Mouse (Mus musculus) midbrain, embryonic 11.5 days (tissue): ENCODE measurements around the gene Dpp4. TPM values are rescaled to one million over a fixed set of nuclear protein-coding genes. Genes with fewer than 3 reads are reported as not detected.

Source experiments
- ATAC-seq: fragments of 200-750 bp; cut with Nextera tagmentation; 2 replicates; pipeline ENCODE4 v1.8.0; 2017; ENCODE audit warnings: moderate TSS enrichment, moderate library complexity; ENCODE audit not compliant: low FRiP score
- DNase-seq: peaks from one replicate; pipeline ENCODE4 v3.0.0; 2015; ENCODE audit warnings: low spot score; ENCODE audit errors: missing footprints
- H3K27ac ChIP-seq: fragments of 300-500 bp; sonication (generic); 2 replicates; pipeline ENCODE4 v1.5.1; 2014; ENCODE audit warnings: low read depth, low read length
- H3K27me3 ChIP-seq: fragments of 300-500 bp; sonication (generic); 2 replicates; pipeline ENCODE4 v1.6.1; 2014; ENCODE audit warnings: mild to moderate bottlenecking, low read length, moderate library complexity, mixed read lengths; ENCODE audit not compliant: control insufficient read depth, insufficient read depth
- H3K36me3 ChIP-seq: fragments of 300-500 bp; sonication (generic); 2 replicates; pipeline ENCODE4 v1.6.1; 2014; ENCODE audit warnings: mild to moderate bottlenecking, low read length, moderate library complexity, mixed read lengths; ENCODE audit not compliant: control insufficient read depth, insufficient read depth
- H3K4me1 ChIP-seq: fragments of 300-500 bp; sonication (generic); 2 replicates; pipeline ENCODE4 v1.6.1; 2014; ENCODE audit warnings: low read length; ENCODE audit not compliant: control insufficient read depth, insufficient read depth
- H3K4me2 ChIP-seq: fragments of 300-500 bp; sonication (generic); 2 replicates; pipeline ENCODE4 v1.6.1; 2014; ENCODE audit warnings: mild to moderate bottlenecking, moderate library complexity
- H3K4me3 ChIP-seq: fragments of 300-500 bp; sonication (generic); 2 replicates; pipeline ENCODE4 v1.5.1; 2014; ENCODE audit warnings: low read depth, low read length
- H3K9ac ChIP-seq: fragments of 300-500 bp; sonication (generic); 2 replicates; pipeline ENCODE4 v1.6.1; 2014; ENCODE audit warnings: low read length
- H3K9me3 ChIP-seq: fragments of 300-500 bp; sonication (generic); 2 replicates; pipeline ENCODE4 v1.6.1; 2016; ENCODE audit warnings: low read length; ENCODE audit not compliant: control insufficient read depth
- WGBS: fragments of 180-500 bp; shearing (Covaris S2); extraction: QIAGEN DNeasy Blood & Tissue Kit; methylation state at CpG from one replicate; pipeline ENCODE4 v1.1.7; 2014; 5-methylcytosine and 5-hydroxymethylcytosine counted together
- polyA plus RNA-seq: library from polyadenylated mRNA; unstranded; fragments of >200 nt; fragmentation: Nextera tagmentation; extraction: Ambion mirVana; gene quantifications from 2 replicates; pipeline ENCODE4 v1.2.1, GENCODE M21; 2014

Gene Dpp4
- polyA plus RNA-seq, 1 experiment from 2014 or later: 1.2 TPM

DNA sequence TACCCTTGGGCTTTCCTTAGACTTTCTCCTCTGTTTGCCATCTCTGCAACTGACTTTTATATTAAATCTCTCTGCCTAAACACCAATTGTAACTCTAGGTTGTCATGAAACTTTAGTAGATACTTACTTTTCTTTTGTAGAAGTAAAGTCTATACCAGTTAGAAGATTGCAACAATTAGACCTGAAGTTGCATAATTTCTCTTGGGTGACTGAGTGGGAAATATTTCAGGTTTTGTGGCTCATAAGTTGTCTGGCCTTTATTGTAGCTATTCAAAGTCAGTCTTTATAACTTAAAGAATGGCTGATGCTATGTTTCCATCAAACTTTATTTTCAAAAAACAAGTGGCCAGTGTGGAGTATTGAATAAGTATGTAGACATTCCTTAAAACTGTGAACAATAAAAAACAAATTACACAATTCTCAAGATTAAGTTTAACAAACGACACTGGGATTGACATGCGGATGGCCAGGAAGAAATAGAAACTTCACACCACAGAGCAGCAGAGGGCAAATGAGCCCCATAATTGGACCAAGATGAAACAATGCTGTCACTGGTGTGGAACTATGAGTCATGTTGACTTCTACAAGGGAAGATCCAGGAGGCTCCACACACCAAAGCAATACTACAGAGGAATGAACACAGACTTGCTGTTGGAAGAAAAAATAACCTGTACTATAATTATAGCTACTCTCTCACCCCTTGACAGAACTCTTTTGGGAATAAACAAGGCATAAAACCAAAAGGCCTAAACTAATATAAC is 13.7 kb downstream of the Dpp4 start:
- Histone ChIP-seq H3K4me2 (no peak overlapping the region), H3K27ac (no peak overlapping the region), H3K27me3 (no peaks in the 10 kb centered on the region), H3K4me1 (no peaks in the 10 kb centered on the region), H3K9me3 (no peaks in the 10 kb centered on the region), H3K4me3 (no peak overlapping the region), H3K9ac (no peak overlapping the region), H3K36me3 (no peaks in the 10 kb centered on the region)
- DNase-seq (no peak), ATAC-seq (no peak)
- WGBS: 88% methylated on average over 2 of the region's 2 CpGs

DNA sequence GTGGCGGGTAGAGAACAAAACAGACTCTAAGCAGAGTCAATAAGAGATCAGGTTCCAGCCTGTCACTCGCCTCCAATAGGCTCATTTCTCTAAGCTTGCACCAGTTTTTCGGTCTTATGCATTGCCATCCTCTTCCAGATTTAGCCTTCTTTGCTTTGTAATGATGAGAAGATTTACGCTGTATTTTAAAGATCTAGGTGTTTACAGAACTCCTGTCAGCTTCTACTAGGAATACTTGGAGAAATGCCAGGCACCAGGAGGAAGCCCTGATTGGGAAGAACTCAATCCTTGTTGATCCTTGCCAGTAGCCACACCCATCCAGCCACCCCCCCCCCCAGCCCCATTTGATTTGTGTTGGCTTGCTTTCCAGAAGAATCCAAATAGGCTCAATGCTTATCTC is 14.4 kb downstream of the Dpp4 start:
- no peak overlapping the region for H3K9ac ChIP-seq

DNA sequence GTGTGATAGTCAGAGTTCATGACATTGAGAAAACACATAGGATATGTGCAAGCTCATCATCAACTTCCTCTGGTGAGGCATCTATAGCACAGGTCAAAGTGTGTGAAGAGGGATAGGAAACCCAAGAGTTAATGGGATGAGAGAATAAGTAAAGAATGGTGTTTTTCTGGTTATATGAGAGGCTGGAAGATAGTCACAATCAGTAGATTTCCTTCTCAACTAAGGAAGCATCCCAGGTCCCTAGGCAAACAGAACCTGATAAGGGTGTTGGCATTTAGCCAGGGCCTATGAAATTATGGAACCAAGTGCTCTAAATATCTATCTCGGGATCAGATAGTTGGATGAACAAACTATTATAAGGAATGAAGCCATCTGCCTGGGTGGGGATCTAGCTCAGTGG is 15.2 kb downstream of the Dpp4 start:
- DNase-seq (no peak), ATAC-seq (no peak)
- H3K9me3 ChIP-seq: no peaks in the 10 kb centered on the region
- 85% methylated on average over 1 of the region's 1 CpGs for WGBS
- no peaks in the 10 kb centered on the region for H3K27me3 ChIP-seq
- H3K27ac ChIP-seq: no peak overlapping the region
- H3K9ac ChIP-seq: no peak overlapping the region
- H3K4me2 ChIP-seq: no peak overlapping the region
- no peak overlapping the region for H3K4me3 ChIP-seq
- no peaks in the 10 kb centered on the region for H3K36me3 ChIP-seq
- H3K4me1 ChIP-seq: no peaks in the 10 kb centered on the region

More for the DNA sequence above, 14.4 kb downstream of the Dpp4 start:
- Histone ChIP-seq H3K9me3 (no peaks in the 10 kb centered on the region), H3K4me1 (no peaks in the 10 kb centered on the region), H3K27ac (no peak overlapping the region), H3K36me3 (no peaks in the 10 kb centered on the region), H3K4me3 (no peak overlapping the region), H3K27me3 (no peaks in the 10 kb centered on the region), H3K4me2 (no peak overlapping the region)
- no peak for ATAC-seq
- no peak for DNase-seq
- WGBS: 89% methylated on average over 4 of the region's 4 CpGs

DNA sequence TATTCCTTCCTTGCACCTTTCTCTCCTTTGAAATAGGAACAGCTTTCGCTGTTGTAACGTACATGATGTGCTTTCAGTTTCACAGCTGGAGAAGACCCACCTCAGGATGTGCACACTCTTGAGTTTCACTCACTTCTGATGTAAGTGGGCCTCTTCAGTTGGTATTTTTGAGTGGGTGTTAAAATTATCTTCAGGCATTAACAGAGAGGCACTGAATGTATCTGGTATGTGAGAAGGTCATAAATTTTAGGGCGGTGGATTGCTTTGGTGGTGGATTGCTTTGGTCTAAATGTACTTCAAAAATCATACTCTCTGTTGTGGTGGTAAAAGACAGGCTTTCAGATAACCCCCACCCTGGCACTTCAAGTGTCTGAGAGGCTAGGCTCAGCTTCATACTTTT is 17.2 kb downstream of the Dpp4 start:
- DNase-seq (no peak), ATAC-seq (no peak)
- no peaks in the 10 kb centered on the region for H3K36me3 ChIP-seq
- 86% methylated on average over 3 of the region's 3 CpGs for WGBS
- H3K9ac ChIP-seq: no peak overlapping the region
- no peak overlapping the region for H3K4me3 ChIP-seq
- H3K27ac ChIP-seq: no peak overlapping the region
- no peaks in the 10 kb centered on the region for H3K27me3 ChIP-seq
- H3K4me2 ChIP-seq: no peak overlapping the region
- H3K4me1 ChIP-seq: no peaks in the 10 kb centered on the region
- no peaks in the 10 kb centered on the region for H3K9me3 ChIP-seq

DNA sequence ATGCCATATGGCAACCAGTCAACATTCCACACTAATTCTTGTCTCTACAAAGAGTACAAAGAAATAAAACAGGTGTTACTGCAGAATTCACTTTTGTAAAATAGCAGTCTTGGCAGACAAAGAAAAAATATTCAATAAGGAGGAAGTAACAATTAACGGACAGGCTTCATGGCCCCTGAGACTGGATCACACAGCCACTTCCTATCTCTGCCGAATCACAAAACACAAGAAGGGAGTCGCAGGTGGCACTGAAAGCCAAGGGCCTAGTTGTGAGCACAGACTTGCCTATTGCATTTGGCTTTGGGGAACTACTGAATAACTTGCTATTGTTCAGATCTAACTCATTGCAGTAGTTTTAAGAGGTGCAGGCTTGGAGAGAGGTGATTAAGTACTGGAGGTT is 19.9 kb downstream of the Dpp4 start:
- Histone ChIP-seq H3K27ac (no peak overlapping the region), H3K4me2 (no peak overlapping the region), H3K36me3 (no peaks in the 10 kb centered on the region), H3K9ac (no peak overlapping the region), H3K9me3 (no peaks in the 10 kb centered on the region), H3K4me3 (no peak overlapping the region), H3K27me3 (no peaks in the 10 kb centered on the region), H3K4me1 (no peaks in the 10 kb centered on the region)
- WGBS: 91% methylated on average over 3 of the region's 3 CpGs
- DNase-seq (no peak), ATAC-seq (no peak)

DNA sequence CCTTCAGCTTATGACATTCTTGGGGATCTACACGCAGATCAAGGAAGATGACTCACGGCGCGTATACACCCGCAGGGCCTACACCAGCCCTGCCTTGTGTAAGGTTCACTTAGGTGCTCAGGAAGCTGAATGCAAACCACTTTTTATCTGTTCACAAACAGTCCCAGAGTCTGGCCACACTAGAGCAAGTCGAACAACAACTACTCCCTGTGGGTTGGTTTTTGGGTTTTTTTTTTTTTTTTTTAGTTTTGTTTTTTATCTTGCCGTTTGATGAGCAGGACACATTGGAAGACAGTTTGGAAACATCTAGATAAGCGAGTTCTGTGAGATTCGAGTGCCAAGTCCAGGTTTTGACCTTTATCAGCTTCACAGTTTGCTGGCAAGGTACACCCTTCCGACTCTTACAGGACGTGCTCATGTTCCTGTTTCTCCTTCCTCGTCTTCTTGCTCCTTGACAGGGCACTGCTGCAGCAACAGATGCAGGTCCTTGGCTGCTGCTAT is 21.0 kb downstream of the Dpp4 start:
- DNase-seq (no peak), ATAC-seq (no peak)
- Histone ChIP-seq H3K9ac (no peak overlapping the region), H3K27ac (no peak overlapping the region), H3K9me3 (no peaks in the 10 kb centered on the region), H3K4me1 (no peaks in the 10 kb centered on the region), H3K27me3 (no peaks in the 10 kb centered on the region), H3K4me3 (no peak overlapping the region), H3K4me2 (no peak overlapping the region), H3K36me3 (no peaks in the 10 kb centered on the region)
- 89% methylated on average over 12 of the region's 12 CpGs for WGBS

DNA sequence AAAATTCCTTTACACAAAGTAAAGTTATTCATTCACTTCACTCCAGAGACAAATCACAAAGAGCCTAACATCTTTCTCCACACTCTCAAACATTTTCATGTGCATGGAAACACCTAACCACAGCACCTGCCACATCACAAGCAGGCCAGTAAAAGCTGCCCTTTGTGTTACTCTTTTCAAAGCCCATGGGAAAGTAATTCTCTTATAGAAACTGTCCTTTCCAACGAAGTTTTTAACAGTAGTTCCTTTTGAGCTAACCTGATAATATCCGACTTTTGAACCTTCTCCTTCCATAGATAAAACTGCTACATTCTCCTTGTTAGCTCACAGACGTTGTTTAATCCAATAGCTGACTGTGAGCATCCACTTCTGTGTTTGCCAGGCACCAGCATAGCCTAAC is 21.7 kb downstream of the Dpp4 start:
- DNase-seq: no peak
- WGBS: 75% methylated on average over 3 of the region's 3 CpGs
- Histone ChIP-seq H3K9ac (no peak overlapping the region), H3K36me3 (no peaks in the 10 kb centered on the region), H3K27me3 (no peaks in the 10 kb centered on the region), H3K4me3 (no peak overlapping the region), H3K4me2 (no peak overlapping the region), H3K4me1 (no peaks in the 10 kb centered on the region), H3K9me3 (no peaks in the 10 kb centered on the region), H3K27ac (no peak overlapping the region)
- no peak for ATAC-seq

DNA sequence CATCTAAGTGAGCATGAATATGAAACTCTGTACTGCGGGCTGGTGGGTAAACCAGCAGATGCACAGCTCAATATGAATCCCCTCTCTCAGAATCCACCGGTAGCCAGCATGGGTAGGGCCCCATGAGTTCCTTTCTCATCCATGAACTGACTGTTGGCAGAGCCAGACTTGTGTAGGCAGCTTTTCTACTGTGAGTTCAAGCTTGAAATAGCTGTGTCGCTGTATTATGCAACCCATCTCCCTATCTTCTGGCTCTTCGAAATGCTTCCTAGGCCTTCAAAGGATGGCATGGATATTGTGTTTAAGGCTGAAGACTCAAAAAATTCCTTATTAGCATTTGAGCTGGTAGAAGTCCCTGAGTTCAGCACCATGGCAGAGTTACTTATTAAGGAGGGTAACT is 23.2 kb downstream of the Dpp4 start:
- H3K4me3 ChIP-seq: no peak overlapping the region
- H3K4me2 ChIP-seq: no peak overlapping the region
- WGBS: 90% methylated on average over 4 of the region's 4 CpGs
- no peak for DNase-seq
- H3K9ac ChIP-seq: no peak overlapping the region
- no peaks in the 10 kb centered on the region for H3K9me3 ChIP-seq
- H3K27me3 ChIP-seq: no peaks in the 10 kb centered on the region
- no peaks in the 10 kb centered on the region for H3K4me1 ChIP-seq
- H3K27ac ChIP-seq: no peak overlapping the region
- no peaks in the 10 kb centered on the region for H3K36me3 ChIP-seq
- ATAC-seq: no peak

DNA sequence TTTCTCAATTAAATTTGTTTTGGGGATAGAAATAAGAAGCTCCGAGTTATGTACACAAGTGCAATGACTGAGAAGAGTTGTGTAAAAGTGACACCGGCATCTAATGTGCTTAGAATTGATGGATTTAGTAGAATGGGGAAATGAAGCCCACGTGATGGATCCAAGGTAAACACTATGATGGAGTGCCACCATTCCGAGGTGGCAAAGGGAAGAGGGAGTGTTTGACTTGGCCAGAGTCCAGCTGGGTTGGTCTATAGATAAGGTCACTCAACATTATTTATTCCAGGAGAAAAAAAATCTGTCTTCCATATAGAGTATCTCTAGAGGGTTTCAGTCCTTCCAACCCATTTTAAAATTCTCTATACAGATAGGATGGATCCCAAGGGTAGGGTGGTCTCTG is 28.8 kb downstream of the Dpp4 start:
- no peaks in the 10 kb centered on the region for H3K36me3 ChIP-seq
- H3K4me2 ChIP-seq: no peak overlapping the region

More for the DNA sequence above, 28.8 kb downstream of the Dpp4 start:
- Histone ChIP-seq H3K27me3 (no peaks in the 10 kb centered on the region), H3K9me3 (no peaks in the 10 kb centered on the region), H3K4me3 (no peak overlapping the region), H3K27ac (no peak overlapping the region), H3K4me1 (no peaks in the 10 kb centered on the region), H3K9ac (no peak overlapping the region)
- no peak for ATAC-seq
- no peak for DNase-seq
- WGBS: 90% methylated on average over 4 of the region's 4 CpGs
